Mouse (Mus musculus) megakaryocyte, embryonic 14.5 days (primary cell): Measurements from ENCODE around the gene Clic4.

Experiments used
- FLI1 ChIP-seq: IDR thresholded peaks from 2 replicates; pipeline ENCODE4 v1.6.1; 2012; ENCODE audit warnings: low read length, inconsistent platforms, mixed read lengths
- GATA1 ChIP-seq: IDR thresholded peaks from 3 replicates; pipeline ENCODE4 v1.6.1; 2012; ENCODE audit warnings: mixed read lengths, low read length, inconsistent platforms, borderline replicate concordance

GRCm38 (mm10) chr4:135293813-135294212, 21.2 kb upstream of the Clic4 start:
- no peak for TF ChIP-seq GATA1
- TF ChIP-seq FLI1, result no peak
